Mouse (Mus musculus): ENCODE results near the gene Emid1.

Gene Emid1

GRCm38 (mm10) chr11:5063561-5064281 is 88.3 kb downstream of the Emid1 start:
- DNase-seq (ENCODE audit: low spot score): no peak

- DNase-seq (ENCODE audit: low spot score): no peak
Observed at GRCm38 (mm10) chr11:5062860-5063505, 89.1 kb downstream of the Emid1 start.

- no peak for DNase-seq (ENCODE audit: low spot score)
Observed at GRCm38 (mm10) chr11:5062326-5062725, 89.7 kb downstream of the Emid1 start.

- DNase-seq (ENCODE audit: low spot score): peak; percentile 85
Observed at GRCm38 (mm10) chr11:5061413-5062139, 90.5 kb downstream of the Emid1 start.

- no peak for DNase-seq (ENCODE audit: low spot score)
Observed at GRCm38 (mm10) chr11:5060756-5061412, 91.2 kb downstream of the Emid1 start.

- DNase-seq (ENCODE audit: low spot score): no peak
Observed at GRCm38 (mm10) chr11:5059704-5060156, 92.3 kb downstream of the Emid1 start.

GRCm38 (mm10) chr11:5059230-5059629 is 92.8 kb downstream of the Emid1 start:
- no peak for DNase-seq (ENCODE audit: low spot score)

- no peak for DNase-seq (ENCODE audit: low spot score)
Observed at GRCm38 (mm10) chr11:5058783-5059182, 93.3 kb downstream of the Emid1 start.

- DNase-seq (ENCODE audit: low spot score): no peak
Observed at GRCm38 (mm10) chr11:5057856-5058641, 94.0 kb downstream of the Emid1 start, which contains the start of gene Rasl10a. Gene Rasl10a (plus strand): TSS chr11:5058128.

GRCm38 (mm10) chr11:5057541-5057855 is 94.6 kb downstream of the Emid1 start:
- no peak for DNase-seq (ENCODE audit: low spot score)

- DNase-seq (ENCODE audit: low spot score): no peak
Observed at GRCm38 (mm10) chr11:5057064-5057463, 95.0 kb downstream of the Emid1 start.
